Mouse (Mus musculus) cerebellum, adult 9-10 months (tissue): ENCODE measurements at regions not wholly inside any gene's neighbourhood (a gene's known extent, or its start where the extent isn't known, plus 50 kb on each side); places are given as distances from the start of the nearest gene placed in this dataset.
A peak's percentile ranks its signal among the peaks of the same experiment; 100 is the strongest.

Source experiments
- DNase-seq: peaks from one replicate; pipeline ENCODE4 v3.0.0; 2022

DNA sequence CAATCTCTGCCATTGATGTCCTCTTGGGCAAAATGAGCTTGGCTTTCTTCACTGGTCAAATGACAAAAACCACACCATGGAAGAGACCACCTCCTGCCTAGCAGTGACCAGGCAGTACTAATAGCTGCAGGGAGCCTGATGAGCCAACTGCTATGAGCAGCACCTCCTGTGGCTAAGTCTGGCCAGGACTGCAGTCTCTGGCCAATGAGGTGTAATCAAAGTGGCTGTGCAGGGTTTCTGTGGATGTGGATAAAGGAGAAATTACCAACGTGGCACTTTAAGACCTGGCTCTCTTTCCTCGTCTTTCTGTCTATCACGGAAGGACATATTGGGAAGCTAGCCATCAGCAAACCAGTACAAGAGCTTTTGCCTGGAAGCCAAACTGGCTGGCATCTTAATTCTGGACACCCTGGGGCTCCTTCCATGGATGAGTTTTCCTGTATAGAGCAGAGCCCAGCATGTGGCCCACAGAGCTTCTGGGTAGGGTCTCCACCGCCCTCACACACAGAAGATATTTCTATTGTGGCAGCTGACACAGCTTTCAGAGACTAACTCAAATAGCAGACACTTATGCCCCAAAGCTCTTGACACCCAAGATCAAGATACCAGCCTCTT, 188.2 kb upstream of the Rybp start:
- peak; percentile 63 for DNase-seq

DNA sequence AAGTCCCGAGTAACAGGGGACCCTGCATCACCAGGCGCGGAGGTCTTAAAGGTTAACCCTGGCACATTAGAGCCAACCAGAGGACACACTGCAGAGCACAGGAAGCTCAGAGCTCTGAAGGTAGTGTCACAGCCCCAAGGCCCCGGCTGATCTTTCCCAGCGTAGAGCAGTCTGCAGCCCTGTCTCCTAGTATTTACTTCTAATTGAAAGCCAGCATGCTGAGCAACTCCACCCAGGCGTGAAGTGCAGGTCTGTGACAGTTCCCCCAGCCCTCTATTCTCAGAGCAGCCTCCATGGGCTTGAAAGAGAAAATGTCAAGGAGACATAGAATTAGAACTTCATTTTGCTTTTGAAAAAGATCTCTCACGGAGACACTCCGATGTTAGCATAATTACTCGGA, 187.0 kb upstream of the Rybp start:
- no peak for DNase-seq

- no peak for DNase-seq
Measured at GRCm38 (mm10) chr6:100470071-100470470, 182.8 kb upstream of the Rybp start.

DNA sequence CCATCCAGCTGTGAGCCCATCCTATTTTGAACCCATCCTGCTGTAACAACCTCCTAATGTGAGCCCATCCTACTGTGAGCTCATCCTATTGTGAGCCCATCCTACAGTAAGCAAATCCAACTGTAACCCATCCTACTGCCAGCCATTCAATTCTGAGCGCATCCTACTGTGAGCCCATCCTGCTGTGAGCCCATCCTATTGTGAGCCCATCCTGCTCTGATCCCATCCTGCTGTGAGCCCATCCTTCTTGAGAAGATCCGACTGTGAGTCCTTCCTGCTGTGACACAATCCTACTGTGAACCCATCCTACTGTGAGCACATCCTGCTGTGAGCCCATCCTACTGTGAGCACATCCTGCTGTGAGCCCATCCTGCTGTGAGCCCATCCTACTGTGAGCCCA, 175.5 kb upstream of the Rybp start:
- no peak for DNase-seq

GRCm38 (mm10) chr6:100453401-100453800, 166.1 kb upstream of the Rybp start:
- DNase-seq: no peak

DNA sequence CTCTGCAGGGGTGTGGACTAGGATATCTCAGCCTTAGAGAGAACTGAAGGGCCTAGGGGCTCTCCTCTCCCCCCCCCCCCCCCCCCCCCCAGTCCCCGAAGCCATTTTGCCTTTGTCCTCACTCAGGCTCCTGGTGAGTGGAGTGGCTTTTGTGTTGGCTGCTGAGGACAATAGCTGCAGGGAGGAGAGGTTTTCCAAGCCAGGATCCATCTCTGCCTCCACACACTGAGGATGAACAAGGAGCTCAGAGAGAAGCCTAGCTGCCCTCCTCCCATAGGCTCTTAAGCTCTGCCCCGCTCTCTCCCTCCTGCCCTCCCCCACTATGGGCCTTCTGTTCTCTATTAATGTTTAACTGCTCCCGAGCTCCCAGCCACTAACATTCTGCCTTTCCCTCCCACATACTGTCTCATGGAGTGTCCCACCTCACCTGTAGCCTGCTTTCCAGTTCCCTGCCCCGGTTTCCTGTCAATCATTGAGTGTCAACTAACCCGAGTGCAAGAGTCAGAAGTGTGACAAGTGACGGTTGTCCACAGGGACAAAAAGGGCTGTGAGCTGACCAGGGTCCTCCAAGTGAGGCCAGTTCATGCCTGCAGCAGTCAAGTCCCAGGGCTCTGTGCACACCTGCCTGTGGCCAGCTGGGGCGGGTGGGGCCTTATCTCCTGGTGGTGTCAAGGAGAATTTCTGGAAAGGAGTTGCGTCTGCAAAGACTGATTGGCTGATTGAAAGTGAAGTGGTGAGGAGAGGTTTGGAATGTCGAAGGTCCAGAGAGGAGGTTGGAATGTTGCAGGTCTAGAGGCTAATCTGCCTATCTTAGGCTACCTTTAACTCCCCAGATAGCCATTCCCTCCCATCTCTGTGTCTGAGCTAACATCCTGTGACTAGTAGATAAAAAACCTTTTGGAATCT, 165.1 kb upstream of the Rybp start:
- DNase-seq: no peak

- no peak for DNase-seq
Measured at GRCm38 (mm10) chr6:100450108-100450507, 162.8 kb upstream of the Rybp start.

- DNase-seq: no peak
Measured at GRCm38 (mm10) chr6:100449087-100449486, 161.8 kb upstream of the Rybp start.

- DNase-seq: no peak
Measured at GRCm38 (mm10) chr6:100447211-100447610, 159.9 kb upstream of the Rybp start.

GRCm38 (mm10) chr6:100446804-100447203, 159.5 kb upstream of the Rybp start:
- no peak for DNase-seq

GRCm38 (mm10) chr6:100439071-100439737, 151.9 kb upstream of the Rybp start:
- no peak for DNase-seq

GRCm38 (mm10) chr6:100438511-100438991, 151.3 kb upstream of the Rybp start:
- no peak for DNase-seq

DNA sequence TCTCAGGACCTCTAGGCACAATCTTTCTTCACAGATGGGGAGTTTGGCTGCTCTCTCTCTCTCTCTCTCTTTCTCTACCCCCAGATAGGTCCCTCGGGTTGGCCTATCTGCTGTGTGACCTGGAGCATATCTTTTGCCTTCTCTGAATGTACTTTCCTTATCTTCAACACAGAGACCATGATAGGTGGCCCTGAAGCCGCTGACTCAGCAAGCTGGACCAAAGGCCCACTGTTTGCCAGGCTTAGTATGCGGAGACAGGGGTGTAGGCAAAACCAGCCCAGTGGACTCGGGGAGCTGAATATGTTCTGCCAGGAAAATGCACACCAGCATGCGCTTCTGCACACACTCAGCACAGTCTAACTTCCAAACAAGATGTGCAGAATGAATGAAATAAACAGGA, 150.7 kb upstream of the Rybp start:
- DNase-seq: no peak

- DNase-seq: no peak
Measured at GRCm38 (mm10) chr6:100436507-100436906, 149.2 kb upstream of the Rybp start.

GRCm38 (mm10) chr6:100435222-100435621, 147.9 kb upstream of the Rybp start:
- no peak for DNase-seq

DNA sequence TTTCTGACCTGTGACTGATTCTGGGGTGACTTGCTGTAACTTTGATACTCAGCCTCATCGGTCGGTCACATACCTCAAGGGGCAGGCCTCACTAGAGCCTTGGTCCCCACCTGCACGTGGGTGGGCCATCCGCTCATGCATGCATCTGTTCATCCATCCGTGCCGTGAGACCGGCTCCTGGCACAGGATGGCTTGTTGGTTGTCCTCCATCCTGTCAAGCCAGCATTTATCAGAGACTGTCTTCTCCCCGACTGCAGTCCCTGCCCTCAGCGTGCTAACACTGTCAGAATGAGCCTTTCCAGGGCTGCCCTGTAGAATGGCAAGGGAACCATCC, 146.2 kb upstream of the Rybp start:
- DNase-seq: no peak

GRCm38 (mm10) chr6:100432688-100433533, 145.6 kb upstream of the Rybp start:
- no peak for DNase-seq

- peak; percentile 5 for DNase-seq
Measured at GRCm38 (mm10) chr6:100430286-100430685, 143.0 kb upstream of the Rybp start.

- DNase-seq: no peak
Measured at GRCm38 (mm10) chr6:100429511-100429910, 142.2 kb upstream of the Rybp start.

- DNase-seq: no peak
Measured at GRCm38 (mm10) chr6:100428759-100429158, 141.5 kb upstream of the Rybp start.

DNA sequence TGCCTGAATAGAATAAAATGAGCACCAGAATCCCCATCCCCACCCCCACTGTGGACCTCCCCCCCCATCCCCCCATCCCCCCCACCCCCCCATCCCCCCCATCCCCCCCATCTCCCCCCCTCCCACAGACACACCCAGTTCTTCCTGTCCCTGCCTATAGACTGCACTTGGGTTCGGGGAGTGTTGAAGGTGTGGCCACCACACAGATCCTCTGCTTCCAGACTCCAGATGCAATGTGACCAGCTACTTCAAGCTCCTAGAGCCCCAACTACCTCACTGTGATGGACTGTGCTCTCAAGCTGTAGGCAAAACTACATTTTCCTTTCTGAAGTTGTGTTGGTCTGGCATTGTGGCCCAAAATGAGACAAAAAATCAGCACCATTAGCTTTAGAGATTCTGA, 138.3 kb upstream of the Rybp start:
- DNase-seq: no peak

DNA sequence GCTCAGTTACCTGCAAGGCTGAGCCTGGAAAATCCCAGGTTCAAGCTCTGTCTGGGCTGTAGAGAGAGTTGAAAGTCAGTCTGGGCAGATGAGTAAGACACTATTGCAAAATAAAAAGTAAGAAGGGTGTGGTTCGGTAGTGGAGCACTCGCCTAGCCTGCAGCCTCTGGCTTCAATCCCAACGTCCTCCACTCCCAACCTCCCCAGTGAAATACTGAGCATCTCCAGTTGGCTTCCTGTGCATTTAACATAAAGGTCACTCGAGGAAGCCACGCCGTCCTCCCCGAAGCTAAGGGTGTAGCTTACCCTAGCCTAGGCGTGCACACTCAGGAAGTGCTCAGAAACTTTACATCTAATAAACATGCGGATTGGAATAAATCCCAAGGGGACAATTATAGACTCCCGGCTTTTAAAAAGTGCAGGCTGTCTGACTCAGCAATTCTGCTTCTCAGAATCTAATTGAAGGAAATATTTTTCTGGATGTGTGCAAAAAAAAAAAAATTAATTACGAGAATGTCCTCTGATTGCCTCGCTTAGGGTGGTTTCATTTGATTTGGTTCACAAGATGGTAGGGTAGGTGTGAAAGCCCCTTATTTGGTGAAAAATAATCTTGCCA, 137.6 kb upstream of the Rybp start:
- DNase-seq: no peak
